Mouse (Mus musculus): ENCODE data around the gene Acat2.
"Not testable (repeated sequence)": the region's sequence is repeated elsewhere in the genome, so short reads cannot be mapped to it uniquely, and the experiment has no call there.

Gene Acat2

GRCm38 (mm10) chr17:12956664-12957063 is 3.9 kb downstream of the Acat2 start:
- DNase-seq, result no peak

DNA sequence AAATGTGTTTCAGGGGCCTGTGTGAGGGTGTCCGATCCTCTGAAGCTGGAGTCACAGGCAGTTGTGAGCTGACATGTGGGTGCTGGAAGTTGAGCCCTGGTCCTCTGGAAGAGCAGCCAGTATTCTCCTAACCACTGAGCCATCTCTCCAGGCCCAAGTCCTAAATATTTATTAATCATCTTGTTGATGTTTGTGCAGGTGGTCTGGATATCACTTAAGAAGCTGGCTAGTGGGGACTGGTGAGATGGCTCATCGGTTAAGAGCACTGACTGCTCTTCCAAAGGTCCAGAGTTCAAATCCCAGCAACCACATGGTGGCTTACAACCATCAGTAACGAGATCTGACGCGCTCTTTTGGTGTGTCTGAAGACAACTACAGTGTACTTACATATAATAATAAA is 10.9 kb downstream of the Acat2 start:
- DNase-seq, result no peak

GRCm38 (mm10) chr17:12942459-12943162 is 17.9 kb downstream of the Acat2 start:
- no peak for DNase-seq

- DNase-seq, result no peak
Measured at GRCm38 (mm10) chr17:12941543-12942260, 18.8 kb downstream of the Acat2 start.

DNA sequence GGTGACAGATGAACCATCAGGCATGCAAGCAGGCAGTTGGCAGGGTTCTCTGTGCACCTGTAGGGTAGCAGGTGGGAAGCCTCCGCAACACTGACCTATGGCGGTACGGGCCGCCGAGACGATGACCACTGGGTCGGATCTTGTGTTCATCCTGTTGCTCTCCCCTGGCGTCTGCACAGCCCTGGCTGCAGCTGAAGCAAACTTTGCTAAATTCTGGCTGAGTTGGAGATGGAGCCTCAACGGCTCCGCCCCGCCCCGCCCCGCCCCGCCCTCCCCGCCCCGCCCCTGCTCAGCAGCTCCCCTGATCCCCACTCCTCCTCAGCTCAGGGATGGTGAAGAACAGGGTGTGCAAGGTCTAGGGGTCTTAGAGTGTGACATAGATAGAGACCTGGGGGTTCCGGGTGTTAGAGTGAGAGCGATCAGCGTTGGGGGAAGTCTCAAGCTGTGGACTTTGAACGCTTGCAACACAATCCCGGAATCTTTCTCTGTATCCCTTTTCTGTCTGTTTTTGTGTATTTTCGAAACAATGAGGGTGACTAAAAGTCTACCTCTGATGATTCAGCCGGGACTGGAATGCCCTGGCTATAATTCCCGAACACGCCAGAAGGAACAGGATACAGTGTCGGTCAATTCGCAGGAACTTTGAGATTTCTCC is 20.3 kb downstream of the Acat2 start, which contains the start of gene Acat3:
TSS of gene Acat3 (minus strand) at position 450 of the 655 bp plus-strand sequence.
- DNase-seq, result no peak

- DNase-seq, result not testable (repeated sequence)
Measured at GRCm38 (mm10) chr17:12939377-12940148, 21.0 kb downstream of the Acat2 start.

DNA sequence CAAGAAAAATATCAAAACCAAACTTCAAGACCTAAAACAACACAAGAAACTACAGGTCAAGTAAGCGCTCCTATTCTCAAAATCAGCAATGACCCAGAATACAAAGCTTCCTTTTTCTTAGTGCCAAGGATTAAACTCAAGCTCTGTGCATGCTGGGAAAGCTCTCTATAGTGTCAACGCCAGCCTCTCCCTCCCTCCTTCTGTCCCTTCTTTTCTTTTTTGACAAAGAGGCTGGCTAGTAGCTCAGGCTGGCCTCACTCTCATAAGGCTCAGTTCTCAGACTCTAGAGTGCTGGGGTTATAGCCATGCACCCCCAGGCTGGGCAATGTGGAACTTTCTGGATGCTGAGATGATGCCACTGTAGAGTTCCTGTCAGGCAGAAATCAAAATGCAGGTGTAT is 22.5 kb downstream of the Acat2 start:
- DNase-seq, result no peak

DNA sequence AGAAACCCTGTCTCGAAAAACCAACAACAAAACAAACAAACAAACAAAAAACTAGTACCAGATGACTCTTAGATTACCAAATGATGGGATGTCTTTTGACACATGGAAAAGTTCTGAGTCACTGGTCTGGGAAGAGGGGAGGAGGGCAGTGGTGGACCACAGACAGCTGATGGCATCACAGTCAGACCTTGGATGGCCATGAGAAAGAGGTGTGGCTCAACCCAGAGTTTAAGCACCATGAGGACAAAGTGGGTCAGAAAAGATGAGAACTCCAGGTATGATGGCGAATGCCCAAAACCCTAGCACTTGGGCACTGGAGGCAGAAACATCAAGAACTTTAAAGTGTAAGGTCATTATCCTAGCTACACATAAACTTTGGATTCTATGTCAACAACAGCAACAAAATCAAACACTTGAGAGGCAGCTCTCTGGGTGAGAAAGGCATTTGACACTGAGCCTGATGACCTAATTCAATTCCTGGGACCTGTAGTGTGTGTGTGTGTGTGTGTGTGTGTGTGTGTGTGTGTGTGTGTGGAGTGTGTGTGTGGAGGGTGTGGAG is 23.1 kb downstream of the Acat2 start:
- no peak for DNase-seq

- DNase-seq, result no peak
Measured at GRCm38 (mm10) chr17:12935719-12936118, 24.8 kb downstream of the Acat2 start.

- DNase-seq, result not testable (repeated sequence)
Measured at GRCm38 (mm10) chr17:12931576-12931975, 29.0 kb downstream of the Acat2 start.

- DNase-seq, result no peak
Measured at GRCm38 (mm10) chr17:12925703-12926180, 34.8 kb downstream of the Acat2 start.

GRCm38 (mm10) chr17:12925001-12925400 is 35.5 kb downstream of the Acat2 start:
- DNase-seq, result no peak

DNA sequence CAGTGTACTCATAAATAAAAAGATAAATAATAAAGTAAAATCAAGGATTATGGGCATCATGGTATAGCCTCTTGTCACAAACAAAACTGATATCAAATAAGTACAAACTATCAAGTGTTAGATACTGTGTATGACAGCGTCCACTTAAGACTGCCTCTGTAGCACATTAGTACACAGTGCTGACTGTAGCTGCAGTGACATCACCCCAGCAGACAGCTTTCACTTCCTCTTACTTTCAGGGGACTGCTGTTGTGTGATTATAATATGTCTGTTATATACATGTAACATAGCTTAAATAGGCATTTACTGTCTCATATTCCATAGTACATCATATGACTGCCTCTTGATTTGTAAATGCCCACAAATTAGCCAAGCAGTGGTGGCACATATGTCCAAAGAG is 39.5 kb downstream of the Acat2 start:
- no peak for DNase-seq

GRCm38 (mm10) chr17:12916588-12917380 is 43.8 kb downstream of the Acat2 start:
- DNase-seq, result no peak

DNA sequence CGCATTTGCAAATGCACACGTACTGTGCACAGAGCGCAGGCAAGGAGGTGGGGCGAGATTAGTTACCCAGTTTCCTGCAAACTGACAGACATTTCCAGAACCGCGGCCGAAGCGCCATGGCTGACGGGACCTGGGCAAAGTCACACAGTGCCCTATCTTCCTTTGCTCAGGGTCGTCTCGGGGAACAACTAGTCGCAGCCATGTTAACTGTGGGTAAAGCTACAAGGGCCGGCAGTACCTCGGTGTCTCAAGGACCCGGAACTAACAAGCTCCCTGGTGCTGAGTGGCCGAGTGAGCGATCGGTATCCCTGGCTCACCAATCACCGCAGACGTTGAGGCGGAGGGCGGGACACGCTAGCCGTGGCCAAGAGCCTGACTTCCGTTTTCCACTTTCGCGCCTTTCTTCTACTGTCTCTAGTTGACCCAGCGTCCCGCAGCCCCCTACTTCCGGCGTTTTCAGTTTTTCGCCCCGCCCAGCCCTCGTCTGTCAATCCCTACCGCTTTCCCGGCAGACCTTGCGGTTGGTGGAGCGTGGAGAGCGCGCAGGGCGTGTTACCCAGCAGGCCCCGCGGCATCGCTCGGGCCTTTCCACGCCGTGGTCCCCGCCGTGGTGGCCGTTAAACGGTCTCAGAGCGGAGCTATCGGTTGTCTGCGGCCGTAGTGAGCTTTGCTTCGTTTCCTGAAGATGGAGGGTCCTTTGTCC is 44.5 kb downstream of the Acat2 start, which contains the start of gene Mrpl18:
TSS of gene Mrpl18 (minus strand) at position 465 of the 703 bp plus-strand sequence.
- peak; percentile 97 to 99 for DNase-seq

DNA sequence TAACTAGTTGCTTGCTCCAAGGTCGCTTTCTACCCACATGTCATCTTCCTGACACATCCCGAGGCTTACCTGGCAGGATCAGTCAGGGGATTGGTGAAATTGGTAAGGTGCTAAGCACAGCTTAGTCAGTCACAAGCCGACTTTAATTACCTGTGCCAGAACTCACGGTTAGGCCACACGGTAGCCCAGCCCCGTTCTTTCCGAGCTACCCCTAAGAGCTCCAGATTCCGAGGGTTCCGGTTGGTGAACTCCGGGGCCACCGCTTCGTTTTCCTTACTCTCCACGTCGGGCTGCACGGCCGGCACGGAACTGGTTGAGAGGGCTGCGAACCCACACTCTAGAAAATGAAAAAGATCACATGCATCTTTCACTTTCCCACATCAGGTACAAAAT is 45.1 kb downstream of the Acat2 start, which contains the start of gene Tcp1:
TSS of gene Tcp1 (plus strand) at position 214 of the 393 bp plus-strand sequence.
- DNase-seq, result no peak

- no peak for DNase-seq
Measured at GRCm38 (mm10) chr17:12910391-12910790, 50.2 kb downstream of the Acat2 start.

- DNase-seq, result no peak
Measured at GRCm38 (mm10) chr17:12909361-12910280, 50.9 kb downstream of the Acat2 start, which contains the start of gene Pnldc1. Gene Pnldc1, minus strand, starts transcription at chr17:12910230.

DNA sequence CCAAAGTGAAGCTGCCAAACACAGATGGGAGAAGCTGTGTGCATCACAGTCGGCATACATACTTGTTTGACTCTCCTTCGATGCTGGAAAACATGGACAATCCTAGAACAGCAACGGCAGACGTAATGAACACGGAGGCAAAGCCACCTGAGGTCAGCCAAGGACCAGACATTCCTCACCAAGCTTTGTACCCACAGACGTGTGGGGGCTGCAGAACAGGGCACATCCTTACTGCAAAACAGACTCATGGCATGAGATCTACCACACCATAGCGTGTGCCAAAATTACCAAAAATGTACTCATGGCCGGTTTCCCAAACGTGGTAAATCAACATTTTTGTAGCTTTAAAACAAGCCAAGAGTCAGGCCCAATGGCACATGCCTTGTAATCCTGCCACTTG is 54.1 kb downstream of the Acat2 start:
- no peak for DNase-seq

Measured in thymus, postnatal 36 days (tissue).